Mouse (Mus musculus) activated CD4-positive, CD25-positive, alpha-beta regulatory T cell, adult 9 weeks (primary cell): ENCODE data around the gene Zfp398. TPM values are rescaled to one million over a fixed set of nuclear protein-coding genes. Genes with fewer than 3 reads are reported as not detected.

ENCODE experiments used
- polyA plus RNA-seq: library from polyadenylated mRNA; unstranded; fragments of 100-300 nt; shearing (Covaris generic); gene quantifications from one replicate; pipeline ENCODE4 v1.2.1, GENCODE M21; 2017

Gene Zfp398
- 19.4 TPM for polyA plus RNA-seq

GRCm38 (mm10) chr6:47835482-47835983 lies at the start of gene Zfp398:
Gene Zfp398, plus strand, starts transcription at chr6:47835661.

GRCm38 (mm10) chr6:47813257-47813878 lies 22.1 kb upstream of the Zfp398 start, which contains the start of gene Pdia4:
Gene Pdia4, minus strand, starts transcription at chr6:47813430.

DNA sequence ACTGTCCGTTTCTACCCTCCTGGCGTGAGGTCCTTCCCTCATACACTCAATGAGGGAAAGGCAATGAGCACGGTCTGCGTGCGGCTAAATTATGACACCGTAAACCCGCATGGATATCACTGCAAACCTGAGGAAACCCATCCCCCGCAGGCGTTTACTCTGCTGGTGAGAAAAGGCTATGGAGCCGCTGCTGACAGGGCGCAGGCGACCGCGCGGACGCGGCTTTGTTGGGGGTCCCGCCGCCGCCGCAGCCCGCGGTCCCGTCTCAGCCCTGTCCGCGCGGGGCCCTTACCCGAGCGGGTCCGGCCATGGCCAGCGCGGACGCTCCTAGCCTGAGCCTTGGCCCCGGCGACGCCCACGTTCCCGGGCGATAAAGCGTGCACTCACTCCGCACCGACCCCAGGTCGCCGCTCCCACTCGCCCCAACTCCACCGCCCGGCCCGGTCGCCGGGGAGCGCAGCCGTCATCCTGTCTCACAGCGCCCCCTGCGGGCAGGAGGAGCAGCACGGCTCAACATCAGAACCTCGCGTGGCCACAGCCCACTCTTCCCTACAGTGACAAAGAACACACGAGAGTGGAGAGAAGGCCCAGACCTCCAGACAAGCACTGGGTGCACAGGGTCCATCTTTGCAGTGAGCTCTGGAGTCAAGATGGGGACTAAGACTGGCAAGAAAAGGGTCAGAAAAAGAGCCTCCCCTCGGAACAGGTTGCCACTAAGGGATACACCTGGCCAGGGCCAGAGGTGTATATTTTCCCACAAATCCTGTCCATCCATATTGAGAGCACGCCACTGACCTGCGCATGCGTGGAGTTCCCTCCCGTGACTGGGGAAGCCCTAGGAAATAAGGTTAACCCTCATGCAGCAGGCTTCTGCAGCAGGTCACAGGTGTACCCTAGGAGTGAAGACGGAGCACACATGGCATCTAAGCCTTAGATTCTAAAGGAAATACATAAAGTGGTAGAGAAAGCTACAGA lies 5.1 kb upstream of the Zfp398 start, which contains the start of gene Zfp786:
Gene Zfp786 (minus strand): TSS at position 764 of the 975 bp plus-strand sequence.

GRCm38 (mm10) chr6:47877058-47877457 lies 41.6 kb downstream of the Zfp398 start, which contains the start of gene Zfp282:
Gene Zfp282, plus strand, starts transcription at chr6:47877204.

DNA sequence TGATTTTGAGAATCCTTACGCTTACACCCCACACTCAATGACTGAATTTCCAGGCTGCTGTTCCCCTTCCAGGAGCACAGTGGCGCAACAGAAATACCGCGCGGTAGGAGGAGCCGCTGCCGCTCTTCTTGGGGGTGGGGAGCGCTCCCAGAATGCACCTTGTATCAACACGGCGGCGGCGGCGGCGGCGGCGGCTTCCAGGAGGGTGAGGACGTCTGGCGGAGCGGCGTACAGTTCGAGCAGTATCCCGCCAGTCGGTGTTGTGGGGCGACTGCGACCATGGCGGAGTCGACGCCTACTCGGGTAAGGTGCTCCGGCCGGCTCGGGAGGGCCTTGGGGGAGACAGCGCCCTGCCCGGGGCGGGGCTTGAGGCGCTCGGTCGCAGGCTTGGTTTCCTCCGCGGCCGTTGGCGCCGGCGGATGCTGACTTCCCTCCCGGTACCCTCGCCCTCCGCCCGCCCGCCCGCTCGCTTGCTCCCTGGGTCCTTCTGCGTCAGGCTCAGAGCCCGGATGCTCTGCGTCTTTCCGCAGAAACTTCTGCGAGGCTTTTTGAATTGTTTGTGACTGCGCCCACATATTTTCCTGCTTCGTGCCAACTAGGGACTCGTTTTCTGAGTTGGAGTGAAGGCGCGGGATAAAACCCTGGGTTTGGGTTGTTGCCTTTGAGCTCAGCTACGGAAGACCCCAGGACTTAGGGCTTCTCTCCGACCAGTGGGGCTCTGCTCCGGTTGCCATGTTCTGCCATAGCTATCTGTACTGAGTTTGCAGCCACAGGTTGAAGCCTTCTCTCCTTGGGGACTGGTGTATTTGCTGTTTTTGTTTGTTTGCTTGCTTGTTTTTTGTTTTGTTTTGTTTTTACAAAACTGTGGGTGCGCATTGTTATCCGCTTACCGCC lies 85.2 kb downstream of the Zfp398 start, which contains the start of gene Zfp212:
Gene Zfp212 (plus strand): TSS at position 30 of the 894 bp plus-strand sequence.

Other genes with a start within 250 kb of the Zfp398 start
- 41.8 TPM for gene Ezh2, start 240.3 kb upstream of the Zfp398 start, polyA plus RNA-seq
- gene Pdia4, start 22.2 kb upstream of the Zfp398 start, polyA plus RNA-seq: 186 TPM
- 0.13 TPM for gene Zfp786, start 4.8 kb upstream of the Zfp398 start, polyA plus RNA-seq
- 4.3 TPM for gene Zfp282, start 41.5 kb downstream of the Zfp398 start, polyA plus RNA-seq
- gene Zfp212, start 84.8 kb downstream of the Zfp398 start, polyA plus RNA-seq: 19.3 TPM
- gene Zfp956, start 117.7 kb downstream of the Zfp398 start, polyA plus RNA-seq: 21.9 TPM
- gene Zfp777, start 213.2 kb downstream of the Zfp398 start, polyA plus RNA-seq: 2.0 TPM